Mouse (Mus musculus): ENCODE data around the gene Lrtm1. TPM values are rescaled to one million over a fixed set of nuclear protein-coding genes. Genes with fewer than 3 reads are reported as not detected.

Gene Lrtm1
- total RNA-seq, 2 experiments from 2014 or later, result 171 to 183 TPM

- no peak for DNase-seq (ENCODE audit: low spot score)
- intact Hi-C loops (cut with DNase I), result no loop called here
These were observed 11.9 kb downstream of the Lrtm1 start for GRCm38 (mm10) chr14:29029896-29030420.

DNA sequence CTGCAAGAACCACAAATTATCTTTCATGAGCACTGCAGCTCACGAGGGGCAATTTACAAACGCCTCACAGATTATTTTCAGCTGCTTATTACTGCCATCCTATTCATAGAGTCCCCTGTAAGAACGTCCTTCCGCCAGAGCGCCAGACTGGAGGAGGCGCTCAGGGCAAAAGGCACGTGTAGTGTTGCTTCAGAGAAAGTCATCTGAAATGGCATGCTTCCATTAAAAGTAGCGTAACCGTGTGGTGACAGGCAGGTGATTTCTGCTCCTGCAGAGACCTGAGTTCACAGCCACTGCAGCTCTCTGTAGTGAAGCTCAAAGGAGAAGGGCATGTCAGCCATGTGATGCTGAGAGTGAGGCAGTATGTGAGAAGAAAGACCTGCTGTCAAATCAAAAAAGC lies 12.5 kb downstream of the Lrtm1 start:
- no peak for DNase-seq (ENCODE audit: low spot score)
- intact Hi-C loops (cut with DNase I), result no loop called here

GRCm38 (mm10) chr14:29031858-29032395 lies 13.9 kb downstream of the Lrtm1 start:
- no peak for DNase-seq (ENCODE audit: low spot score)
- intact Hi-C loops (cut with DNase I), result no loop called here

- DNase-seq (ENCODE audit: low spot score), result no peak
- intact Hi-C loops (cut with DNase I), result no loop called here
These were observed 20.2 kb downstream of the Lrtm1 start for GRCm38 (mm10) chr14:29038246-29038645.

- intact Hi-C loops (cut with DNase I), result no loop called here
These were observed 22.8 kb downstream of the Lrtm1 start for GRCm38 (mm10) chr14:29040606-29041364.

DNA sequence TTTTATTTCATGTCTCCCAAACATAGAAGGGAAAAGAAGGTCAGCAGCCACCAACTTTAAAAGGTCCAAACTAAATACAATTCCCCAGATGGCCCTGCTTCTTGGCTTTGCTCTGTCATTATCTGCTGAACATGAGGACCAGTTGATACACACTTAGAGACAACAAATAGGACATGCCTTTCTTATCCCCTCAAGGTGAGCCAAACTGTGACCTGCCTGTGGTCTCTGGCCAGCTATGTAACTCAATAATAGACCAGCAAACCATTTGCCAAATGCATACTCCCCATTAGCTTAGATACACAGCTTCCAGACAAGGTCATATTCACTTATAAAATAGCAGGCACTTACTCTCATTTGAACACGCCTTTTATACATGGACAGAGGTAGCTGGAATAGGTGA lies 23.5 kb downstream of the Lrtm1 start:
- intact Hi-C loops (cut with DNase I), result no loop called here
- no peak for DNase-seq (ENCODE audit: low spot score)

More at GRCm38 (mm10) chr14:29040606-29041364, 22.8 kb downstream of the Lrtm1 start:
- no peak for DNase-seq (ENCODE audit: low spot score)

DNA sequence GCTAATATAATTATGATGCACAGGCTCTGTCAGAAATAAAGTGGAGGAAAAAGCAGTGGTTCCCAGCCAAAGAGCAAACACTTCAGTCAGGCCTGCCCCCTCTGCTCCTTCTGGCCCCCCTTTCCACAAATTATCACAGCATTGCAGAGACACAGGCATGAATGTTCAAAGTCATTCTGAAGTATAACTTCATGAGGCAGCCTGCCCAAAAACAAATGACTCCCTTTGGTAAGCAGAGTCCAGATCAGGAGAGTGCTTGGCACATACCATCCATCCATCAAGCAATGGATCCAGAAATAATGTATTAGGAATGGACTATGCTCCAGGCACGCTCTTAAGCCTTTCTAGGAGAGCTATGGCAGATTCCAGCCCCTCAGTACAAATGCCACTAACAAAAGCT lies 24.3 kb downstream of the Lrtm1 start:
- intact Hi-C loops (cut with DNase I), result no loop called here
- DNase-seq (ENCODE audit: low spot score), result no peak

DNA sequence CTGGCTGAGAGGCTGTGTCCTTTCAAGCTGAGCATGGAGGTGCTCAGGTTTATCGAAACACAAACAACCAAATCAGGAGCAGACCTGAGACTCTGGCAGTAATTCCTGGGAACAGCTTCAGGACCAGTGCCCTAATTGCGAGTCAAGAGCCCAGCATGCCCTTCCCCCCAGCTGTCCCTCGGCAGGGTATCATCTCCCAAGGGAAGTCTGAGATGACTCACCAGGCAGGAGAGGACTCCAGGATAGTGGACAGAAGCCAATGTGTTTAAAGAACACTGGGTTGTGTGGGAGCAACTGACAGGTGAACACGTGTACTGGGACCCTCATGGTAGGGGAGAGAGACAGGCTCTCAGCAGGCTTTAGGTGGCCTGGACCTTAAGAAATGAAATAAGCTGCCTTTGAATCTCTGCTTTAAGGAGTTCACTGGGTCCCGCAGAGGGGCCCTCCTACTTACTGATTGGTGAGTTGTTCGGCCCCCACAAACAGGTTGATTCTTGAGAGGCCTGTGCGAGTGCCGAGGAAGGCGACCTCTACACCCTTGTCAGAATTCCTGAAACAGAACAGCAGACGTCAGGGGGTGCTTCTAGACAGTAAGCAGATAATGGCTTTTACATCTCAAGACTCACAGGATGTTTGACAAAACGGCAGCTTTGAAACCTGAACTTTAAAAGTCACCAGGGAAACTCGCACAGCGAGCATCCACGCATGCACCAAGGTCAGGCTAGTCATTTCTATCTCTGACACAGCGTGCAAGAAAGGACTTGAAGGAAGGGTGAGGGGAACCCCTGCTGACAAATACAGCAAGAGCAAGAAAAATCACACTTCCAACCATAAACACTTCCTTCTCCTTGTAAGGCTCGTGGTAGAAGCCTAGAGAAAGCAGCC lies 34.2 kb downstream of the Lrtm1 start:
- no peak for DNase-seq (ENCODE audit: low spot score)
- intact Hi-C loops (cut with DNase I), result no loop called here

DNA sequence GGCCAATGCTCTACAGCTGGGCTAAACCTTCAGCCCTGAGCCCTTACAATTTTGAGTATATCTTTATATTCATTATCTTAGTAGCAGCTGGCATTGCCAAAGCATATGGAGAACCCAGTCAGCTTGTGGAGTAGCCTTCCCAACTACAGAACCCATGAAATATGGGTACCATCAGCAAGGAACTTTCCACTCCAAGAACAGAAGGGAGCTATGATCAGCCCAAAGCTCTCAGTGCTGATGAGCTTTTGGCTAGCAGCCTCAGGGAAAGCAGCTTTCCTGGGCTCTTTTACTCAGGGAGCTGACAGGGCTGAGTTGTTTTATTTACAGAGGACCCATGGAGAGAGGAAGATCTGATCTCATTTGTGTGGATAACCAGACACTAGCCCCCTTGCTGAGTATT lies 42.7 kb downstream of the Lrtm1 start:
- intact Hi-C loops (cut with DNase I), result no loop called here
- DNase-seq (ENCODE audit: low spot score), result no peak

- DNase-seq (ENCODE audit: low spot score), result no peak
- intact Hi-C loops (cut with DNase I), result no loop called here
These were observed 43.5 kb downstream of the Lrtm1 start for GRCm38 (mm10) chr14:29061491-29061890.

DNA sequence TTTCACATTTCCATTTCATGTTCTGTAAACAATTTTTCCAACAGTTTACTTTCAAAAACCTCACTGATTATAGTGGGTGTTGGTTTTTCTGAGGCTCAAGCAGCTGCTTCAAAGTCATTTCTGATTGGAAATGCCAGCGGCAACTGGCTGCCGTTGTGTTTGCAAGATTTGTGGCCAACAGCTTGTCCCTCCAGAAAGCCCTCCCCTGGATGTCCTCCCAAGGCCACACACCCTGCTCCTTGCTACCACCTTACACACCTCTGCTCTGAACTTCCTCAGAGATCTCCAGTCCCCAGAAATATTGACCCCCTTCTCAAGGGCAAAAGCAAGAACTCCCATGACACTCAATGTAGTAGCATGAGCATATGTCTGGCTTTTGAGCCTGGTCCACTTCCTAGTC lies 44.7 kb downstream of the Lrtm1 start:
- DNase-seq (ENCODE audit: low spot score), result no peak
- intact Hi-C loops (cut with DNase I), result no loop called here

DNA sequence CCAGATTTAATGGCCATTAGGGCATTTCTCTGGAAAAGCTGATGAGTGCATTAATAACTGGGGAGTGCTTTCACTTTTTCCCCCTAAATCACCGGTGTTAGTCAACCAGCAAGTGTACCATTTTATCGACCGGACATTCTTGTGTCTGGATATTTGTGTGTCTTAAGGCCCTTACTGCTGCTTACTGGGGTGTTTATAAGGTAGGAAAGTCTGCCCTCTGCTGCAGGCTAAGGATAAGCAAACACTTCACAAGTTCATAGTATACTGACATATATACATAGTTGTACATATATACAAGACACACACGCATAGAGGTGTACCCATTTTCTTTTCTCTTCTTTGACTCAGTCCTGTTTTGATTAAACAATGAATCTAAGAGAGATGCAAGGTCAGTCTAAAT lies 55.7 kb downstream of the Lrtm1 start:
- intact Hi-C loops (cut with DNase I), result loop anchor here (5.0 kb wide), 1 partner anchor 121 kb away; no protein-coding TSS in a partner anchor
- DNase-seq (ENCODE audit: low spot score), result no peak

DNA sequence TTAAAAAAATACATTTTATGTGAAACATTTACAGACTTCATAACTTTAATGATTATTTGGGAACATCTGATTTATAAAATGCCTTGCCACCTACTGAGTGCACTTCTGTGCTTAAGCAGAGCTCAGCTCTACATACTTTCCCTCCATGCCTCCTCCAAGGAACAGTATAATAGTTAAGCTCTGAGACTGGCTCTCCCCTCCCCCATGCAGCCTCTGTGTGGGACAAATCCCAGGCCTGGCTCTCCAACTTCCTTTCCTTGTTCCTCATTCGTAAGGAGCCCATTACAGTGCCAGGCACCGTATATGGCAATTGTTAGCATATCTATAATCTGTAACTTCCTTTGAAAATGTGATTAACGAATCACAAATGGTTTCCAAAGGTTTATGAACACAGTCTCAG lies 59.4 kb downstream of the Lrtm1 start:
- intact Hi-C loops (cut with DNase I), result no loop called here
- DNase-seq (ENCODE audit: low spot score), result no peak

DNA sequence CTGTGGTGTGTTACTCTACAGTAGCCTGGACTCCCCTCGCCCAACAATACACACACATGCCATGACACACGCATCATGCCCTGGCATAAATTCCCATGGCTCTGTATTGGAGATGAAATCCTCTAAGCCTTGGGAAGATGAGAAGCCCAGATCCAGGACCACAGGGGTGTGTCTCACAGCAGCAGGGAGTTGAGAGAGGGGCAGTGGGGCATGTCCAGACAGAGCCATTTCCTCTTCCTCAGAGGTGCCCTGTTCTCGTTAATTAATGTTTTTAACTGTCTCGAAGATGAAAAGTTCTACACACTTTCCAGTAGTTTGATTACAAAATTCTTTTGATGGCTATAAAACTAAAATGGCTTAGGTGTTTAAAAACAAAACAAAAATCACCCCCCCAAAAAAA lies 62.2 kb downstream of the Lrtm1 start:
- intact Hi-C loops (cut with DNase I), result no loop called here
- no peak for DNase-seq (ENCODE audit: low spot score)

GRCm38 (mm10) chr14:29080630-29081029 lies 62.6 kb downstream of the Lrtm1 start:
- DNase-seq (ENCODE audit: low spot score), result no peak
- intact Hi-C loops (cut with DNase I), result no loop called here

DNA sequence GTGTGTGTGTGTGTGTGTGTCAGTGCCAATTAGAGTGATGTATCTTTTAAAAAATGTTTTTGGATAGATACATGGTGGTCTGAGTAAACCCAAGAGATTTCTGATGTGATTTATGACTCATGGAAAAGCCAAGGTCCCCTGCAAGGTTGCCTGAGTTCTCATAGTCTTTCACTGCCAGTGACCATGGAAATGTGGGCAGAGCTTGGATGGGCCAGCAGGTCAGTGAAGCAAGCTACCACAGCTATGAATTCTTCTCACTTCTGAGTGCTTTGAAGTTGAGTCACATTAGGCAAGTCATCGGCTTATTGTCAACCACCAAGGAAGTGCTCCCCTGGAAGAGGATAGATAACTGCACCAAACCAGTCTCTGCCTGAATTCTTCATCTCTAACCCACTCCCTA lies 64.2 kb downstream of the Lrtm1 start:
- no peak for DNase-seq (ENCODE audit: low spot score)
- intact Hi-C loops (cut with DNase I), result no loop called here
